Mouse (Mus musculus): ENCODE data around the gene Fbxo31. TPM values are rescaled to one million over a fixed set of nuclear protein-coding genes. Genes with fewer than 3 reads are reported as not detected.
"Not testable (repeated sequence)": the region's sequence is repeated elsewhere in the genome, so short reads cannot be mapped to it uniquely, and the experiment has no call there.

Fbxo31 gene
- 16.1 and 28.2 TPM in 2 replicates for total RNA-seq (2014; fragmentation: Nextera tagmentation)
- total RNA-seq (2017), result 7.8 and 9.5 TPM in 2 replicates

GRCm38 (mm10) chr8:121578676-121579451, at the start of gene Fbxo31:
Fbxo31 (minus strand) TSS chr8:121578806.
- ATAC-seq (replicated peaks; ENCODE audit: low FRiP score, low TSS enrichment, poor library complexity, severe bottlenecking), result peak; percentile 89

- ATAC-seq (replicated peaks; ENCODE audit: low FRiP score, low TSS enrichment, poor library complexity, severe bottlenecking), result no peak
These were observed 44.4 kb upstream of the Fbxo31 start for GRCm38 (mm10) chr8:121623043-121623442.

GRCm38 (mm10) chr8:121621879-121622278, 43.3 kb upstream of the Fbxo31 start:
- ATAC-seq (replicated peaks; ENCODE audit: low FRiP score, low TSS enrichment, poor library complexity, severe bottlenecking), result no peak

- ATAC-seq (replicated peaks; ENCODE audit: low FRiP score, low TSS enrichment, poor library complexity, severe bottlenecking), result no peak
These were observed 42.4 kb upstream of the Fbxo31 start for GRCm38 (mm10) chr8:121620801-121621516.

GRCm38 (mm10) chr8:121619401-121619995, 40.9 kb upstream of the Fbxo31 start:
- no peak for ATAC-seq (replicated peaks; ENCODE audit: low FRiP score, low TSS enrichment, poor library complexity, severe bottlenecking)

GRCm38 (mm10) chr8:121613419-121613818, 34.8 kb upstream of the Fbxo31 start:
- ATAC-seq (replicated peaks; ENCODE audit: low FRiP score, low TSS enrichment, poor library complexity, severe bottlenecking), result no peak

DNA sequence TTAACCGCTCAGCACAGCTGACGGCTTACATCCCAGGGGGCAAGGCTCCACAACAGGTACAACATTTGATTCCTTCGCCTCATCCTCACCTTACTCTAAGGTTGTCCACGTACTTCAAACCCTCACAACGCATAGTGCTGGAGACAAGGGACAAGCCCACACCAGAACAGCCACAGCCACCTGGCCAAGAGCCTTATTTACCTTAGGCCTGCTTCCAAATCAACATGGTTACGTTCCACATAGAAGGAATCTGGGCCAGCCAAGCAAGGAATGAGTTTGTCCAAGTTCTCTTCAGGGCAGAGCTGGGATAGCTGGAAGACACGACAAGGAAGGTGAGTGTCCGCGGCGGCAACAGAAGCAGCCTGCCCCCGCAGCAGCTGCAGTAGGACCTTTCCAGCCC, 31.3 kb upstream of the Fbxo31 start:
- ATAC-seq (replicated peaks; ENCODE audit: low FRiP score, low TSS enrichment, poor library complexity, severe bottlenecking), result no peak

GRCm38 (mm10) chr8:121609251-121609650, 30.6 kb upstream of the Fbxo31 start:
- no peak for ATAC-seq (replicated peaks; ENCODE audit: low FRiP score, low TSS enrichment, poor library complexity, severe bottlenecking)

DNA sequence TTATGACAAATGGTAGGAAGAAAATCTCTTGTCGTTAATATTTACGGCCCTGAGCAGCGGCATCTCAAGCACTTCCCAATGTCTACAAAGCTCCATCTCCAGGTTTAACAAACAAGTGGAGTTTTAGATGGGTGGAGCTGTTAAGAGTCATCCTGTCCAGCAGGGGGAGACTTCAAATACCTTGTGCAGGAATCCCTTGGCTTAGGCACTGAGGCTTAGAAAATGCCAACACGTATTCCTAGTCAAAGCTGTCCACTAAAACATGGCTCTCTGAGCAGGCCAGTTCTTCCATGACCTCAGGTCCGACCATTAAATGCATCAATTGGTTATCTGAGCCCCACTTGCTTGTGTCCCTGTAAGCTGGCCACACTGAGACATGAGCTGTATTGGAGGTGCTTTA, 29.1 kb upstream of the Fbxo31 start:
- no peak for ATAC-seq (replicated peaks; ENCODE audit: low FRiP score, low TSS enrichment, poor library complexity, severe bottlenecking)

GRCm38 (mm10) chr8:121603801-121604200, 25.2 kb upstream of the Fbxo31 start:
- ATAC-seq (replicated peaks; ENCODE audit: low FRiP score, low TSS enrichment, poor library complexity, severe bottlenecking), result no peak

- ATAC-seq (replicated peaks; ENCODE audit: low FRiP score, low TSS enrichment, poor library complexity, severe bottlenecking), result peak; percentile 83
These were observed 24.3 kb upstream of the Fbxo31 start for GRCm38 (mm10) chr8:121602860-121603259.

DNA sequence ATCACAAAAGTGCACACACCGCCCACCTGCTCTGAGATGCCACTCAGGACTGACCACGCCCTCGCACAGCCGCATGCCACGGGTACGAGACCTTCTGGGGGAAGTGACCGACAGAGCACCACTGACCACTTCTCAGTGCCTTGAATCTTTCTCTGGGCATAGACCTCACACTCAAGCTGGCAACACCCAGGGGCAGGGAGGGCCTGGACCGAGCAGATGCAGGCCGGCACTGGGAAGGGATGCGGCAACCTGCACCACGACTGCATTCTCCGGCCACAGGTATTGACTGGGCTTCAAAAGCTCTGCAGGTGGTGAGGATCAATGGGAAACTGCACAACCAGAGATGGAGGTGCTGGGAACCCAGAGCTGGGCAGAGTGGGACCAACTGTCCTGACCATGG, 23.8 kb upstream of the Fbxo31 start:
- no peak for ATAC-seq (replicated peaks; ENCODE audit: low FRiP score, low TSS enrichment, poor library complexity, severe bottlenecking)

DNA sequence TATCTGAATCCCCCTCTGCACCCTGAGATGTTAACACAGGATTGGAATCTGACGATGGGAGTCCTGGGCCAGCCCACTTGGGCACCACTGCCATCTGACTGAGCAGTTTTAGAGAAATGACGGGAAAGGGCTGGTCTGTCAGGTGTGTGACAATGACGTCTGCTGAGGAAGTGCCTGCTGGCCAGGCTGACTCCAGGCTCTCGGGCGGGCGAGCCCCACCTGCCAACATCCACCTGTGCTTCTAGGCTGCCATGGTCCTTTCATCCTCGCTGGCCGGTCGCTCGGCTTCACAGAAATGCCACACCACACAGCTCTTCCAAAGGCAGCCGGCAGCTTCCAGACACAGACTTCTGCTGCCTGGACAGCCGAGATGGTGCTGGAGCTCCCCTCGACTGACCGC, 21.2 kb upstream of the Fbxo31 start:
- ATAC-seq (replicated peaks; ENCODE audit: low FRiP score, low TSS enrichment, poor library complexity, severe bottlenecking), result no peak

DNA sequence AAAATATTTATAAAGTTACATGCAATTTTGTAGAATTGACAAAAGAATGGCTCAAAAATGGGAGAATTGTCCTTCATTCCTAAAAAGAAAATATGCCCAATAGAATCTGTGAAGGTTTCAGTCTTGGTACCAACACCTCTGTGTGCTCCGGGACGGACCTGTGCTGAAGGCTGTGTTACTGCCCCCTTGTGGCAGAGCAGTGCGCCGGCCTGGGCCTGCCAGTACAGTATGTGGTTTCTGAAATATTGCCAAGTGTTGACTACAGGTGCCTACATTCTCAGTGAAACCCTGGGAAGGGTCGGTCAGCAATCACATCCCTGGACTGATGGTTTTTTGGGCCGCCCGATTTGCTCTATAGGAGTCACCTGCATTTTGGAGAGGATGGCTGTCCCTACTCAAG, 20.3 kb upstream of the Fbxo31 start:
- ATAC-seq (replicated peaks; ENCODE audit: low FRiP score, low TSS enrichment, poor library complexity, severe bottlenecking), result peak; percentile 80

DNA sequence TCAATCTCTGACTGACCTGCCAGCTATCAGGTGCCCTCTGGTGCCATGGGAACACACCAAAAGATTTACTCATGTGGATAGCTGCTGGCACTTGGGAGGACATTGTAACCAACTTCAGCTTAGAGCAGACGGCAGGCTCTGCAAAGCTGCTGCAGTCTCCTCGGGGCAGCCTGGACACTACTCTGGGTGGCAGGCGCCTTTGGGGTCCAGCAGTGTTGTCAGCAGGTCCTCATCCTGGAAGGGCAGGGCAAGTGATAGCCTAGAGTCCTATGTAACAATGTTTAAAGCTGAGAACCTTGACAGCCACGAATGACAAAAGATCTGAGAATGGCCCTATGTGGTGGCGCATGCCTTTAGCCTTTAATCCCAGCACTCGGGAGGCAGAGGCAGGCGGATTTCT, 19.6 kb upstream of the Fbxo31 start:
- ATAC-seq (replicated peaks; ENCODE audit: low FRiP score, low TSS enrichment, poor library complexity, severe bottlenecking), result no peak

- not testable (repeated sequence) for ATAC-seq (replicated peaks; ENCODE audit: low FRiP score, low TSS enrichment, poor library complexity, severe bottlenecking)
These were observed 18.9 kb upstream of the Fbxo31 start for GRCm38 (mm10) chr8:121597492-121597891.

GRCm38 (mm10) chr8:121593983-121594382, 15.4 kb upstream of the Fbxo31 start:
- no peak for ATAC-seq (replicated peaks; ENCODE audit: low FRiP score, low TSS enrichment, poor library complexity, severe bottlenecking)

DNA sequence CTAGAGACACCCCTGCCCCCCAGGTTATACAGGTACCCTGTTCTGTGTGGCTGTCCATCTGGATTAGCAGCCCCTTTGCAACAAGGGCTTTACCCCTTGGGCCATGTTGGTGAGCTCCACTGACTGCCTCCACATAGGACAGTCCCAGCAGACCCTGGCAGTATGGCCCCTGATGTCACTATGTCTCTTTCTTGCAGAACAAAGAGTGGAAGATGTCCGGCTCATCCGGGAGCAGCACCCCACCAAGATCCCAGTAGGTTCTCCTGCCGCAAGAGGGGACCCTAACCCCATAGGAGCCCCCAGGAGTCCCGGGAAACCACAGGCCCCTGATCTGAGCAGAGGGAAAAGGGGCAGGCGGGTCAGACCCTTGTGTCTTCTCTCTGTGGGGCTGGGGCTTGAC, 14.7 kb upstream of the Fbxo31 start:
- no peak for ATAC-seq (replicated peaks; ENCODE audit: low FRiP score, low TSS enrichment, poor library complexity, severe bottlenecking)

GRCm38 (mm10) chr8:121591178-121592066, 12.8 kb upstream of the Fbxo31 start:
- peak; percentile 71 for ATAC-seq (replicated peaks; ENCODE audit: low FRiP score, low TSS enrichment, poor library complexity, severe bottlenecking)
